Mouse (Mus musculus) gastrocnemius, adult 8-10 months (tissue): ENCODE measurements around the gene Olfr483. TPM values are rescaled to one million over a fixed set of nuclear protein-coding genes. Genes with fewer than 3 reads are reported as not detected.

Experiments used
- DNase-seq, 2 experiments: peaks; one replicate each; pipeline ENCODE4 v3.0.0; 2022; ENCODE audit warnings: low spot score in 2 of 2
- total RNA-seq, 4 experiments: library from RNA; stranded (reverse); gene quantifications; 2 replicates each; pipeline ENCODE4 v1.2.4; 2022

Gene Olfr483
- not detected for total RNA-seq

- no peak for DNase-seq
Observed at GRCm38 (mm10) chr7:108100549-108100948, at the start of gene Olfr483. Gene Olfr483, plus strand, starts transcription at chr7:108100849.

- no peak for DNase-seq
Observed at GRCm38 (mm10) chr7:108067246-108067645, 33.4 kb upstream of the Olfr483 start, which contains the start of gene Olfr480. Gene Olfr480, minus strand, starts transcription at chr7:108067346.

GRCm38 (mm10) chr7:108079555-108079954 lies 21.1 kb upstream of the Olfr483 start, which contains the start of gene Olfr481:
Gene Olfr481, plus strand, starts transcription at chr7:108079855.
- DNase-seq = no peak

GRCm38 (mm10) chr7:108097486-108097885 lies 3.2 kb upstream of the Olfr483 start, which contains the start of gene Olfr482:
Gene Olfr482, minus strand, starts transcription at chr7:108097586.
- DNase-seq = no peak

GRCm38 (mm10) chr7:108120681-108121080 lies 20.0 kb downstream of the Olfr483 start:
- no peak for DNase-seq

- DNase-seq = no peak
Observed at GRCm38 (mm10) chr7:108121416-108121815, 20.8 kb downstream of the Olfr483 start.

- DNase-seq = no peak
Observed at GRCm38 (mm10) chr7:108127349-108127748, 26.7 kb downstream of the Olfr483 start, which contains the start of gene Olfr484. Gene Olfr484, minus strand, starts transcription at chr7:108127449.

Other genes with a start within 250 kb of the Olfr483 start
- not detected for gene Olfr472, start 202.9 kb upstream of the Olfr483 start, total RNA-seq
- not detected for gene Olfr473, start 170.4 kb upstream of the Olfr483 start, total RNA-seq
- not detected for gene Olfr474, start 146.2 kb upstream of the Olfr483 start, total RNA-seq
- gene Olfr476, start 136.0 kb upstream of the Olfr483 start, total RNA-seq = not detected
- gene Olfr477, start 114.2 kb upstream of the Olfr483 start, total RNA-seq = not detected
- gene Olfr478, start 66.9 kb upstream of the Olfr483 start, total RNA-seq = not detected
- gene Olfr479, start 50.2 kb upstream of the Olfr483 start, total RNA-seq = not detected
- gene Olfr480, start 33.5 kb upstream of the Olfr483 start, total RNA-seq = not detected
- gene Olfr481, start 21.0 kb upstream of the Olfr483 start, total RNA-seq = not detected
- gene Olfr482, start 3.3 kb upstream of the Olfr483 start, total RNA-seq = under 1 TPM; 0.46 to 0.88 (median 0.60) TPM
- gene Olfr484, start 26.6 kb downstream of the Olfr483 start, total RNA-seq = not detected
- gene Olfr485, start 59.0 kb downstream of the Olfr483 start, total RNA-seq = not detected
- gene Olfr486, start 71.9 kb downstream of the Olfr483 start, total RNA-seq = not detected
- not detected for gene Olfr487, start 113.8 kb downstream of the Olfr483 start, total RNA-seq
- gene Olfr488, start 157.5 kb downstream of the Olfr483 start, total RNA-seq = not detected
- not detected for gene Olfr490, start 188.1 kb downstream of the Olfr483 start, total RNA-seq
- not detected for gene Olfr491, start 212.6 kb downstream of the Olfr483 start, total RNA-seq
- gene Olfr492, start 222.8 kb downstream of the Olfr483 start, total RNA-seq = not detected
- gene Olfr493, start 246.1 kb downstream of the Olfr483 start, total RNA-seq = not detected